11 mouse cellular contexts compared by ENCODE assay signal in the genomic region with DNA sequence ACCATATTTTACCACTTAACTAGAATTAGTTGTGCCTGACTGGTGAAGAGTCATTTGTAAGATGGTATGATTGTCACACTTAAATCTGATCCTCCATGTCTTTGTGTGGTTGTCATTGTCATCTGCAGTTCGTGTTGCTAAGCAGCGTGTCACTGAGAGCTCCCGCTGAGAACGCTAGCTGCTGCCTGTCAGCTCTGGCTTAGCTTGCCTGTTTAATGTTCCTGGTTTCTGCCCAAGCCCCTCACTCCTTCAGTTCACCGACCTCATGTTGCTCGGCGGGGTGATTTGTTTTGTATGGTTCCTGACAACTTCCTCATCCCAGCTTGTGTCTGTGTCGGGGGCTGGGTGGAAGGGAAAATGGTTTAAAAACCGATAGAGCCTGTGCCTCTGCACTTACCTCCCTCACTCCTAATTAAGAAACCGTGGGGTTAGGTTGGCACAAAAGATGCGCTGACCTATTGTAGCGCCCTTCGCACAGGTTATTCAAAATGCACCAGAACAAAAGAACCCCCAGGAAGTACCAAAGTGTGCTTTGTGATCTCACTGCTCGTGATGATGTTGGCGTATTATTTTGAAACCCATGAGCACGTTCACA. TPM values are rescaled to one million over a fixed set of nuclear protein-coding genes. Genes with fewer than 3 reads are reported as not detected.
DNase-seq lines count a peak whose midpoint lies in the region; ATAC-seq and TF ChIP-seq lines count a peak whose summit lies in the region.
"Had no signal": no experiment of that assay in that cellular context is flagged by ENCODE, and none has a peak within 500 bp of the region (broad histone marks: within the 10 kb centered on the region; RNA-seq: fewer than 3 reads in every experiment).

No protein-coding gene starts in this region.

- no peaks in the 10 kb centered on the region for H3K9me3 ChIP-seq in hindbrain, postnatal 0 days (ENCODE audit: low read length)
- no peaks in the 10 kb centered on the region for H3K9me3 ChIP-seq in neural tube, embryonic 14.5 days (ENCODE audit: control insufficient read depth, low read length)

- peaks cover 3% of the 10 kb centered on the region; the same call in 1 of the 2 replicates for H3K4me1 ChIP-seq in hindbrain, postnatal 0 days (ENCODE audit: insufficient read depth, low read length)
- peaks cover 6% of the 10 kb centered on the region; the same call in 1 of the 2 replicates for H3K4me1 ChIP-seq in neural tube, embryonic 14.5 days (ENCODE audit: control insufficient read depth, insufficient read depth, low read length)

- no peak overlapping the region for H3K4me3 ChIP-seq in hindbrain, postnatal 0 days (ENCODE audit: low read length)
- 0 out of 2 replicates have a peak overlapping the region, but pooled peaks have one; percentile 3 for H3K4me3 ChIP-seq in neural tube, embryonic 14.5 days (ENCODE audit: low read depth, low read length)

- H3K9ac ChIP-seq in hindbrain, postnatal 0 days (replicated peaks; ENCODE audit: low read length), result no peak overlapping the region
- H3K9ac ChIP-seq in neural tube, embryonic 14.5 days (replicated peaks; ENCODE audit: low read depth, low read length), result no peak overlapping the region; the same call in 1 of the 2 replicates

- H3K27me3 ChIP-seq in hindbrain, postnatal 0 days (ENCODE audit: insufficient read depth, low read length), result no peaks in the 10 kb centered on the region
- no peaks in the 10 kb centered on the region for H3K27me3 ChIP-seq in neural tube, embryonic 14.5 days (ENCODE audit: control insufficient read depth, insufficient read depth, low read length)

- peak overlapping the region; percentile 45; the same call in 1 of the 2 replicates for H3K27ac ChIP-seq in hindbrain, postnatal 0 days
- H3K27ac ChIP-seq in neural tube, embryonic 14.5 days (ENCODE audit: low read depth, low read length), result peak overlapping the region; percentile 63

- H3K4me2 ChIP-seq in hindbrain, postnatal 0 days (ENCODE audit: low read depth, low read length), result peak overlapping the region; percentile 41
- H3K4me2 ChIP-seq in neural tube, embryonic 14.5 days (ENCODE audit: low read depth, low read length), result peak overlapping the region; percentile 23

- ATAC-seq in hindbrain, postnatal 0 days, result peak; percentile 72
- peak; percentile 80 for ATAC-seq in neural tube, embryonic 14.5 days (ENCODE audit: low read depth)

- 8% methylated on average over 16 of the region's 16 CpGs for WGBS in hindbrain, postnatal 0 days
- 13% methylated on average over 16 of the region's 16 CpGs for WGBS in neural tube, embryonic 14.5 days

- DNase-seq in cerebellum, postnatal 10 days, result peak; percentile 71 to 80
- no peak for DNase-seq in cerebellum, adult 8-10 months
- peak; percentile 27 to 30 for DNase-seq in right cerebral cortex, adult 2 months (ENCODE audit: low spot score in 2 of 2)
- no peak for DNase-seq in right cerebral cortex, postnatal 14 days
- DNase-seq in hindbrain, postnatal 0 days (ENCODE audit: low spot score), result peak; percentile 79
- no peak for DNase-seq in urinary bladder, postnatal 4 days (ENCODE audit: low spot score in 2 of 2)
- DNase-seq in ovary, adult 18-20 months (ENCODE audit: low spot score), result no peak
- DNase-seq: cerebellum, adult 18-20 months; kidney, postnatal 10 days; lung, adult 18-20 months had no signal

- TF ChIP-seq CTCF in hindbrain, postnatal 0 days (IDR thresholded peaks at IDR 0.05; ENCODE audit: low read depth), result no peak

- H3K36me3 ChIP-seq in hindbrain, postnatal 0 days (ENCODE audit: insufficient read depth, low read length), result no peaks in the 10 kb centered on the region
- no peaks in the 10 kb centered on the region for H3K36me3 ChIP-seq in neural tube, embryonic 14.5 days (ENCODE audit: control insufficient read depth, insufficient read depth, low read length)

RNA-seq across cellular contexts. Expression of a gene that starts 44.5 kb away (rescaled TPM):
- 6.6 and 7.1 TPM in 2 replicates for total RNA-seq in hindbrain, postnatal 0 days (2014; rRNA removed)
- 4.0 and 4.6 TPM in 2 replicates for polyA plus RNA-seq in hindbrain, postnatal 0 days (2015; fragmentation: Nextera tagmentation; extraction: Ambion mirVana)
- 5.8 and 6.0 TPM in 2 replicates for polyA plus RNA-seq in neural tube, embryonic 14.5 days (2014; fragmentation: Nextera tagmentation; extraction: Ambion mirVana)

Comparison
In these comparisons a context has a peak if more than half of its experiments do, and no peak if none do; other contexts are left out.
1. DNase-seq: peak in cerebellum, postnatal 10 days (2 of 2), right cerebral cortex, adult 2 months (2 of 2) and hindbrain, postnatal 0 days (single experiment); none in cerebellum, adult 8-10 months (single experiment), right cerebral cortex, postnatal 14 days (single experiment), urinary bladder, postnatal 4 days (0 of 2) and ovary, adult 18-20 months (single experiment).